Mouse (Mus musculus): ENCODE measurements at regions not wholly inside any gene's neighbourhood (a gene's known extent, or its start where the extent isn't known, plus 50 kb on each side); places are given as distances from the start of the nearest gene placed in this dataset.

GRCm38 (mm10) chr16:20806739-20807138, 72.4 kb upstream of the Thpo start:
- TF ChIP-seq CTCF (IDR thresholded peaks at IDR 0.05; ENCODE audit: low read depth, low read length) = no peak
- no peak for TF ChIP-seq POLR2A (IDR thresholded peaks at IDR 0.05; ENCODE audit: insufficient read depth, low read length)
- no peak for TF ChIP-seq EP300 (IDR thresholded peaks at IDR 0.05; ENCODE audit: insufficient read depth, low read depth, low read length)

Measured in ES-Bruce4 (cell line).